Mouse (Mus musculus) hindbrain, embryonic 15.5 days (tissue): Measurements from ENCODE around the gene Dctd. TPM values are rescaled to one million over a fixed set of nuclear protein-coding genes. Genes with fewer than 3 reads are reported as not detected.
"Not testable (repeated sequence)": the region's sequence is repeated elsewhere in the genome, so short reads cannot be mapped to it uniquely, and the experiment has no call there.

Experiments
- ATAC-seq: fragments of 200-750 bp; cut with Nextera tagmentation; 2 replicates; pipeline ENCODE4 v1.8.0; 2017; ENCODE audit warnings: low read depth, moderate number of reproducible peaks, moderate TSS enrichment; ENCODE audit not compliant: low FRiP score
- H3K27ac ChIP-seq: fragments of 300-500 bp; sonication (generic); replicated peaks from 2 replicates; pipeline ENCODE4 v1.5.1; 2015; ENCODE audit warnings: mild to moderate bottlenecking, inconsistent platforms
- H3K27me3 ChIP-seq: fragments of 300-500 bp; sonication (generic); 2 replicates; pipeline ENCODE4 v1.6.1; 2015; ENCODE audit warnings: control low read depth, inconsistent platforms
- H3K36me3 ChIP-seq: fragments of 300-500 bp; sonication (generic); 2 replicates; pipeline ENCODE4 v1.6.1; 2015; ENCODE audit warnings: control low read depth, inconsistent platforms
- H3K4me1 ChIP-seq: fragments of 300-500 bp; sonication (generic); replicated peaks from 2 replicates; pipeline ENCODE4 v1.6.1; 2015; ENCODE audit warnings: control low read depth, inconsistent platforms
- H3K4me2 ChIP-seq: fragments of 300-500 bp; sonication (generic); 2 replicates; pipeline ENCODE4 v1.6.1; 2015; ENCODE audit warnings: moderate library complexity, mild to moderate bottlenecking, inconsistent platforms
- H3K4me3 ChIP-seq: fragments of 300-500 bp; sonication (generic); 2 replicates; pipeline ENCODE4 v1.5.1; 2015; ENCODE audit warnings: mild to moderate bottlenecking, inconsistent platforms
- H3K9ac ChIP-seq: fragments of 300-500 bp; sonication (generic); 2 replicates; pipeline ENCODE4 v1.6.1; 2015; ENCODE audit warnings: inconsistent platforms
- H3K9me3 ChIP-seq: fragments of 300-500 bp; sonication (generic); 2 replicates; pipeline ENCODE4 v1.6.1; 2016; ENCODE audit warnings: control low read depth, inconsistent platforms
- WGBS: fragments of 180-500 bp; shearing (Covaris S2); methylation state at CpG from one replicate; pipeline ENCODE4 v1.1.7; 2015; 5-methylcytosine and 5-hydroxymethylcytosine counted together
- polyA plus RNA-seq: library from polyadenylated mRNA; unstranded; fragments of >200 nt; fragmentation: Nextera tagmentation; extraction: Ambion mirVana; gene quantifications from 2 replicates; pipeline ENCODE4 v1.2.1, GENCODE M21; 2015

Gene Dctd
- polyA plus RNA-seq, 1 experiment from 2014 or later, result 14.7 TPM

- Histone ChIP-seq H3K27ac (peak overlapping the region; percentile 49), H3K27me3 (no peaks in the 10 kb centered on the region), H3K4me1 (peaks cover 23% of the 10 kb centered on the region), H3K4me2 (no peak overlapping the region), H3K9me3 (peaks cover 5% of the 10 kb centered on the region; the same call in 1 of the 2 replicates), H3K36me3 (no peaks in the 10 kb centered on the region), H3K9ac (no peak overlapping the region), H3K4me3 (no peak overlapping the region)
- peak; percentile 31; the same call in 1 of the 2 replicates for ATAC-seq
- 28% methylated on average over 19 of the region's 19 CpGs for WGBS
Observed at GRCm38 (mm10) chr8:48152062-48152738, 53.3 kb downstream of the Dctd start.

- Histone ChIP-seq H3K27ac (0 out of 2 replicates have a peak overlapping the region, but pooled peaks have one; percentile 39), H3K36me3 (no peaks in the 10 kb centered on the region), H3K4me2 (peak overlapping the region; percentile 39), H3K9ac (no peak overlapping the region), H3K27me3 (no peaks in the 10 kb centered on the region), H3K9me3 (peaks cover 5% of the 10 kb centered on the region; the same call in 1 of the 2 replicates), H3K4me3 (no peak overlapping the region), H3K4me1 (peaks cover 27% of the 10 kb centered on the region)
- WGBS, result 15% methylated on average over 15 of the region's 15 CpGs
- ATAC-seq, result peak; percentile 89
Observed at GRCm38 (mm10) chr8:48153360-48154121, 54.6 kb downstream of the Dctd start.

GRCm38 (mm10) chr8:48157718-48158117 is 58.8 kb downstream of the Dctd start:
- Histone ChIP-seq H3K27me3 (no peaks in the 10 kb centered on the region), H3K4me3 (no peak overlapping the region), H3K4me1 (peaks cover 20% of the 10 kb centered on the region), H3K4me2 (no peak overlapping the region), H3K9me3 (no peaks in the 10 kb centered on the region), H3K9ac (no peak overlapping the region), H3K27ac (no peak overlapping the region), H3K36me3 (no peaks in the 10 kb centered on the region)
- WGBS, result 20% methylated on average over 10 of the region's 10 CpGs
- no peak for ATAC-seq

GRCm38 (mm10) chr8:48158560-48159217 is 59.8 kb downstream of the Dctd start:
- H3K9me3 ChIP-seq, result no peaks in the 10 kb centered on the region
- peaks cover 11% of the 10 kb centered on the region for H3K4me1 ChIP-seq
- H3K27me3 ChIP-seq, result no peaks in the 10 kb centered on the region
- H3K4me2 ChIP-seq, result no peak overlapping the region
- no peak overlapping the region for H3K4me3 ChIP-seq
- H3K27ac ChIP-seq, result no peak overlapping the region
- 43% methylated on average over 15 of the region's 15 CpGs for WGBS
- H3K9ac ChIP-seq, result no peak overlapping the region
- H3K36me3 ChIP-seq, result no peaks in the 10 kb centered on the region
- no peak for ATAC-seq

GRCm38 (mm10) chr8:48177406-48177805 is 78.5 kb downstream of the Dctd start:
- no peaks in the 10 kb centered on the region for H3K4me1 ChIP-seq
- no peak for ATAC-seq
- WGBS, result 57% methylated on average over 4 of the region's 4 CpGs

GRCm38 (mm10) chr8:48177876-48178275 is 79.0 kb downstream of the Dctd start:
- no peaks in the 10 kb centered on the region for H3K4me1 ChIP-seq
- no peak for ATAC-seq
- no peak overlapping the region for H3K9ac ChIP-seq
- no peaks in the 10 kb centered on the region for H3K27me3 ChIP-seq
- H3K9me3 ChIP-seq, result no peaks in the 10 kb centered on the region
- 94% methylated on average over 1 of the region's 1 CpGs for WGBS
- no peak overlapping the region for H3K4me3 ChIP-seq
- no peak overlapping the region for H3K4me2 ChIP-seq
- no peak overlapping the region for H3K27ac ChIP-seq
- H3K36me3 ChIP-seq, result no peaks in the 10 kb centered on the region

More at GRCm38 (mm10) chr8:48177406-48177805, 78.5 kb downstream of the Dctd start:
- Histone ChIP-seq H3K36me3 (no peaks in the 10 kb centered on the region), H3K27ac (no peak overlapping the region), H3K27me3 (no peaks in the 10 kb centered on the region), H3K9me3 (no peaks in the 10 kb centered on the region), H3K9ac (no peak overlapping the region), H3K4me3 (no peak overlapping the region), H3K4me2 (no peak overlapping the region)

GRCm38 (mm10) chr8:48178993-48179392 is 80.1 kb downstream of the Dctd start:
- no peak for ATAC-seq
- H3K9me3 ChIP-seq, result no peaks in the 10 kb centered on the region
- H3K4me3 ChIP-seq, result no peak overlapping the region
- no peaks in the 10 kb centered on the region for H3K27me3 ChIP-seq
- no peak overlapping the region for H3K9ac ChIP-seq
- H3K4me1 ChIP-seq, result no peaks in the 10 kb centered on the region
- no peak overlapping the region for H3K27ac ChIP-seq
- no peaks in the 10 kb centered on the region for H3K36me3 ChIP-seq
- WGBS, result 8% methylated on average over 4 of the region's 4 CpGs
- no peak overlapping the region for H3K4me2 ChIP-seq

- H3K4me2 ChIP-seq, H3K36me3 ChIP-seq, H3K9me3 ChIP-seq, H3K27ac ChIP-seq, ATAC-seq, H3K9ac ChIP-seq, H3K4me1 ChIP-seq, H3K4me3 ChIP-seq, H3K27me3 ChIP-seq: not testable (repeated sequence)
- WGBS, result 95% methylated on average over 9 of the region's 9 CpGs
Observed at GRCm38 (mm10) chr8:48180146-48180545, 81.3 kb downstream of the Dctd start.

- no peaks in the 10 kb centered on the region for H3K4me1 ChIP-seq
- no peak overlapping the region for H3K4me3 ChIP-seq
- H3K4me2 ChIP-seq, result no peak overlapping the region
- H3K9ac ChIP-seq, result no peak overlapping the region
- no peak for ATAC-seq
- H3K27me3 ChIP-seq, result no peaks in the 10 kb centered on the region
- H3K27ac ChIP-seq, result no peak overlapping the region
- 91% methylated on average over 3 of the region's 3 CpGs for WGBS
- no peaks in the 10 kb centered on the region for H3K36me3 ChIP-seq
- no peaks in the 10 kb centered on the region for H3K9me3 ChIP-seq
Observed at GRCm38 (mm10) chr8:48181000-48181399, 82.1 kb downstream of the Dctd start.

- WGBS, result 82% methylated on average over 7 of the region's 7 CpGs
- Histone ChIP-seq H3K27ac (no peak overlapping the region), H3K4me2 (no peak overlapping the region), H3K4me1 (no peaks in the 10 kb centered on the region), H3K4me3 (no peak overlapping the region), H3K9ac (no peak overlapping the region), H3K27me3 (no peaks in the 10 kb centered on the region), H3K9me3 (no peaks in the 10 kb centered on the region), H3K36me3 (no peaks in the 10 kb centered on the region)
- ATAC-seq, result no peak
Observed at GRCm38 (mm10) chr8:48183758-48184157, 84.9 kb downstream of the Dctd start.

- WGBS, result 98% methylated on average over 12 of the region's 12 CpGs
- Histone ChIP-seq H3K4me2 (no peak overlapping the region), H3K4me1 (no peaks in the 10 kb centered on the region), H3K27ac (no peak overlapping the region), H3K9ac (no peak overlapping the region), H3K36me3 (no peaks in the 10 kb centered on the region), H3K27me3 (no peaks in the 10 kb centered on the region), H3K9me3 (no peaks in the 10 kb centered on the region), H3K4me3 (no peak overlapping the region)
- ATAC-seq, result no peak
Observed at GRCm38 (mm10) chr8:48188586-48188985, 89.7 kb downstream of the Dctd start.

GRCm38 (mm10) chr8:48195971-48196370 is 97.1 kb downstream of the Dctd start:
- no peaks in the 10 kb centered on the region for H3K9me3 ChIP-seq
- 97% methylated on average over 9 of the region's 9 CpGs for WGBS
- no peak overlapping the region for H3K4me3 ChIP-seq
- H3K4me2 ChIP-seq, result no peak overlapping the region
- no peaks in the 10 kb centered on the region for H3K27me3 ChIP-seq
- H3K4me1 ChIP-seq, result no peaks in the 10 kb centered on the region
- H3K36me3 ChIP-seq, result no peaks in the 10 kb centered on the region
- no peak overlapping the region for H3K27ac ChIP-seq
- no peak overlapping the region for H3K9ac ChIP-seq
- no peak for ATAC-seq
